Mouse (Mus musculus): ENCODE data around the gene Lilra6. TPM values are rescaled to one million over a fixed set of nuclear protein-coding genes. Genes with fewer than 3 reads are reported as not detected.
"Not testable (repeated sequence)": the region's sequence is repeated elsewhere in the genome, so short reads cannot be mapped to it uniquely, and the experiment has no call there.

Lilra6 gene
- total RNA-seq (2015; ENCODE audit: low replicate concordance), result 3.6 and 10.5 TPM in 2 replicates
- 2.2 and 5.9 TPM in 2 replicates for total RNA-seq (2017; ENCODE audit: low replicate concordance)

DNA sequence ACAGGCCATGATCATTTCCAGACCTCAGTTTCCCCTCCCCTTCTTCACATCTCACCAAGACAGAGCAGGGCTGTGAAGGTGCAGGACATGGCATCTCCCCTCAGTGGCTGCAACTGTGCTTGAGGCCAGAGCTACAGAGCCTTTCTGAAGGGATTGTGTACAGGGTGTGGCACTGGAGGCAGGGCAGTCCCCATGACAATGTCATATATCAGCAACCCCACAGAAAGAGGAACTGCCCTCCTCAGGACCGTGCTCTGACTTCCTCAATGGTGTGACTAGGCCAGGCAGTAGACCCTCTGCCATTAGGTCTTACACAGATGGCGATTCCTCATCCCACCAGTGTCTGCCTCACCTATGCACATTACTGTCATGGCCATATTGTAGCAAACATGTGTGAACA lies at the start of gene Lilra6:
TSS of gene Lilra6 (minus strand) at position 117 of the 400 bp plus-strand sequence.
- not testable (repeated sequence) for ATAC-seq (replicated peaks; ENCODE audit: low FRiP score, poor library complexity, severe bottlenecking)

DNA sequence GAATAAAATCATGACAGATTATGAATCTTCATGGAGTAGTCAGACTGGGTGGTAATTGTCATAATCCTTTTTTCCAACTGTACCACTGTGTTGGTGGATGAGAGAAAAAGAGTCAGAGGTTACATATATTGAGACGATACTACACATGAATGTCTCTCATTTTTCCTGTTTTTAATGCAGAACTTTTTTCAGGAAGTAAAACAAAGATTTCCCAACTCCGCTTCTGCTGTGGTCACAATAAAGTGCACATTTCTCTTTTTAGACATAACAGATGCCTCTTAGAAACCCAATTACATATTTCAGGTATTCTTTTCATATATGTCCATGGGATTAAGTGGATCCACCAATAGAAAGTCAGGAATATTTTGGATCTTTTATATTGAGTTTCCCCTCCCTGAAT lies 46.7 kb upstream of the Lilra6 start:
- no peak for ATAC-seq (replicated peaks; ENCODE audit: low FRiP score, poor library complexity, severe bottlenecking)

DNA sequence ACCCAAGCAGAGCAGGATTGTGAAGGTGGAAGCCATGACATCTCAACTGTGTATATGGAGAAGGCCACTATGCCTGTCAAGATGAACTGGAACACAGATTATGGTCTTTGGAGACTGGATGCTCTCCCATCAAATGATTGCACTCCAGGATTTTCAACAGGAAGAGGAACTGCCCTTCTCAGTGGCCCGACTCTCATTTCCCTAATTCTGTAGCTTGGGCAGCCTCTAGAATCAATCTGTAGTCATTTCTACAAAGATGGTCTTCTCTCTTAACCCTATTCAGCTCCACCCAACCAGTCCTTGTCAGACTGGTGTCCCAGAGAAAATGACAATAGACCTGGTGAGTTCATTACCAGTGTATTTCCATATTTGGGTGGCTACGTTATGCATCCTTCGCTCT lies 42.1 kb upstream of the Lilra6 start:
- ATAC-seq (replicated peaks; ENCODE audit: low FRiP score, poor library complexity, severe bottlenecking), result no peak

DNA sequence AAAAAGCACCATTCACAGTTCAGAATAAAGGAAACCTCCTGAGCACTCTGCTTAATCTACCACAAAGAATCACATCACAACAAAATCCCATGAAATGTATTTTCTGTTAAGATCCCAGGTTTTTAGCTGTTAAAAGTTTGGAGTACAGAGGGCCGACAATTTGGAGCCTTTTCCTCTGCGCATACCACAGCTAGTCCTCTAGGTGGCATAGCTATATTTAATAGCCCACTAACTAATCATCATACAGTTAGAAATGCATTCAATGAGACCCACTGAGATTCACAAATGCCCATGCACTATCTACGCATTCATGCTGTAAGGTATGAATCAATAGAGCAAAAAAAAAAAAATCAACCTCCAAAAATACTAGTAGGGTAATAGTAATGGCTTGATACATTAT lies 33.9 kb upstream of the Lilra6 start:
- no peak for ATAC-seq (replicated peaks; ENCODE audit: low FRiP score, poor library complexity, severe bottlenecking)

DNA sequence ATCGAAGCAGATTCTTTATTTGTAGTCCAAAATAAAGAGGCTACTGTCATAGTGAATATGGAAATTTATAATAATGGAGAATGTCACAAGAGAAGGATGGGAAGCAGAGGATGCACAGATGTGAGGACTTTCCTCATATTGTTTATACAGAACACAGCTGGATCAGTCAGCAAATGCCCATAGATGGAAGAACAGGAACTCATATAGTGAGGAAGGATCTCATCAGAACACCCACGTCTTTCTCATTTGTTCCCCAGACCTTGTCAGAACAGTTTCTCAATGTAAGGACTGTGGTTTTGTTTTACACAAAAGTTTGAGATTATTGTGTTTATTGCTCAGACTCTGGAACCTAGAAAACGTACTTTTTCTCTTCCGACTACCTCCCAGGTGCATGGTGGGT lies 32.9 kb upstream of the Lilra6 start:
- ATAC-seq (replicated peaks; ENCODE audit: low FRiP score, poor library complexity, severe bottlenecking), result no peak

GRCm38 (mm10) chr7:3946117-3946516 lies 30.8 kb upstream of the Lilra6 start:
- ATAC-seq (replicated peaks; ENCODE audit: low FRiP score, poor library complexity, severe bottlenecking), result no peak

DNA sequence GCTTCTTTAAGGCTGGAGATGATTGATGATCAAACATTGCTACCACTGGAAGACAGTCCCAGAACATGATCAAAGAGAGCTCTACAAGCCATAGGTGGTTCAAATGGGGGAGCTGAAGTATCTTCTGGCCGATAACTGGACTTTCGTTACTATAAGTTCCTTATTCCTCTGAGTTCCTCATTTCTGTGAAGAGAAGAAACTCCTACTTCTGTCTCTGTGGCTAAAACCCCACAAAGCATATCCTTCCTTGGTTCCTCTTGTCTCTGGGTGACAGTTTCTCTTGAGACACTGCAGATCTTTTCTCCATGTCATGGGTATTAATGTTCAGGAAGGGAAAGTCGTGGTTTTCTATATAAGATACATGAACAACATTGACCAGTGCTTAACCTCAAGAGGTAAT lies 25.6 kb upstream of the Lilra6 start:
- no peak for ATAC-seq (replicated peaks; ENCODE audit: low FRiP score, poor library complexity, severe bottlenecking)

DNA sequence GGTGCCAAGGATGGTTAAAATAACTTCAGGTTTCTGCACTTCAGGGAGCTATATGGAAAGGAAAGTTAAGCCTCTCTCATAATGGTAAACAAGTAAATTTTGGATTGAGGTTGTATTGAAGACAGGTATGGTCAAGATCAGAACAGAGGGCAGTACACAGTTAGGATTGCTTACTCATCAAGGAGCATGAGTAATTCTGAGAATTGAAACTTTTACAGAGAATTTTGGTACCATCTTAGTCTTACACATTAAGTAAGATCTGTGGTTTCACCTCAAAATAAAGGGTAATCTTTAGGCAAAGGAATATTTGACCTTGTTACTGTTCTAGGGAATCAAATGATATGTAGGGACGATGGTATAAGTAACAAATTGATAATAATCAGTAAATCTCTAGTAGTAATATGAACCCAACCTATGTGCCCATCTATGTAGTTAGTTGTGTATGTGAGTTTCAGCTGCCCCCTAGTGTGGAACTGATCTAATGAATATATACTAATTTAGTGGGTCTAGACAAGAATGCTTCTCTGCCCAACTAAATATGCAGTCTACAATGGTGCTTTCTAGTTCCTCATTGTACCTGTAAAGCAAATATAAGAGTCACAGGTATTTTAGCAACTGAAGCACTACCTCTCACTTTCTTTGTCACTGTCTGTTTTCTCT lies 24.7 kb upstream of the Lilra6 start:
- ATAC-seq (replicated peaks; ENCODE audit: low FRiP score, poor library complexity, severe bottlenecking), result no peak

DNA sequence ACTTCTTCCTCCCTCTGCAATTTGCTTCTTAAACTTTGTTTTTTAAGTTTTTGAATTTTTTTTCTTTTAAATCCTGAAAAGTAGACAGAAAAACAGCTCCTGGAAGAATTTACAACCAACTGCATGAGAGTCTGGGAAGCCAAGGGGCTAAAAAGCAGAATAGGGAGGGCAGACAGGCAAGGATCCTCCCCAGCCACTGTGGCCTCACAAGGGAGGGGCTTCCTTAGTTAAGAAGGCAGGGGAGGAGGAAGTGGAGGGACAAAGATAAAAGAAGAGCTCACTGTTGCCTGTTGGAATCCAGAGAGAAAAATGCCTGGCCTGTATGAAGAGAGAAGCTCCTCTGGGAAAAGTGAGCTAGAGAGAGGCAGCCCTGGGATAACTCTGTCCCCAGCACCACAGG lies 20.2 kb upstream of the Lilra6 start:
- ATAC-seq (replicated peaks; ENCODE audit: low FRiP score, poor library complexity, severe bottlenecking), result not testable (repeated sequence)

GRCm38 (mm10) chr7:3903704-3904103 lies 11.6 kb downstream of the Lilra6 start:
- ATAC-seq (replicated peaks; ENCODE audit: low FRiP score, poor library complexity, severe bottlenecking), result no peak

DNA sequence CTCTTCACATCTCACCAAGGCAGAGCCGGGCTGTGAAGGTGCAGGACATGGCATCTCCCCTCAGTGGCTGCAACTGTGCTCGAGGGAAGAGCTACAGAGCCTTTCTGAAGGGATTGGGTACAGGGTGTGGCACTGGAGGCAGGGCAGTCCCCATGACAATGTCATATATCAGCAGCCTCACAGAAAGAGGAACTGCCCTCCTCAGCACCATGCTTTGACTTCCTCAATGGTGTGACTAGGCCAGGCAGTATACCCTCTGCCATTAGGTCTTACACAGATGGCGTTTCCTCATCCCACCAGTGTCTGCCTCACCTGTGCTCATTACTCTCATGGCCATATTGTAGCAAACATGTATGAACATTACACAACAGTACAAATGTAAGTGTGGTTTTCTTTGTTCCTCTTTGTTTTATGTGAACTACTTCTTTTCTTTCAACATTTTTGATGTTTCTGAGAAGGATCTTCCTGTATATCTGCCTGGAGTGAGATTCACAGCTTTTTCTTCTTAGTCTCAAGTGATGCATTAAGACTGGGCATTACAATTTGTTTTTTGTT lies 17.2 kb downstream of the Lilra6 start, which contains the start of gene Gm14548:
TSS of gene Gm14548 (minus strand) at position 85 of the 555 bp plus-strand sequence.
- ATAC-seq (replicated peaks; ENCODE audit: low FRiP score, poor library complexity, severe bottlenecking), result not testable (repeated sequence)

DNA sequence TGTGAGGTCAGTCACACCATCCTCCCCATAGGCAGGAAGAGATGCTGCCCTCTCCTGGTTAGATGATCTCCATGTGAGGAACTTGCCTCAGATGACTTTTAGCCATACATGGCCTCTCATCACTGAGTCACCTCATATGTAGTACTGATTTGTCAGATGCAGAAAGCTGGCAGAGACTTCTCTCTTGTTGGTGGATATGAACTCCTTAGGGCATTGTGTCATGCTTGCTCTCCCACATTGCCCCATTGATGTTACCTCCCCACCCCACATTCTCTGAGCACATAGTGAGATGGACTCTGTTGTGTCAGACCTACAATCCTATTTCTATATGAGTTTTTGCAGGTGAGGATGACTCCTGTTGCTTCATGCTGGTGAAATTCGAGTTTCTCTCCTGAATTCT lies 40.3 kb downstream of the Lilra6 start:
- ATAC-seq (replicated peaks; ENCODE audit: low FRiP score, poor library complexity, severe bottlenecking), result not testable (repeated sequence)

Other genes starting within 250 kb of the Lilra6 start
- 2.5 and 8.8 TPM in 2 replicates for gene Leng1, start 249.7 kb downstream of the Lilra6 start, total RNA-seq (2015; ENCODE audit: low replicate concordance)
- gene Leng1, start 249.7 kb downstream of the Lilra6 start, total RNA-seq (2017; ENCODE audit: low replicate concordance), result 2.7 and 3.0 TPM in 2 replicates
- 6.7 TPM in 1 of 2 replicates, not detected in the other for gene Tmc4, start 237.9 kb downstream of the Lilra6 start, total RNA-seq (2015; ENCODE audit: low replicate concordance)
- gene Tmc4, start 237.9 kb downstream of the Lilra6 start, total RNA-seq (2017; ENCODE audit: low replicate concordance), result 0.77 TPM in 1 of 2 replicates, not detected in the other
- 1.7 TPM in 1 of 2 replicates, not detected in the other for gene Tsen34, start 222.6 kb downstream of the Lilra6 start, total RNA-seq (2015; ENCODE audit: low replicate concordance)
- gene Tsen34, start 222.6 kb downstream of the Lilra6 start, total RNA-seq (2017; ENCODE audit: low replicate concordance), result 3.0 and 3.1 TPM in 2 replicates
- gene Mboat7, start 222.0 kb downstream of the Lilra6 start, total RNA-seq (2015; ENCODE audit: low replicate concordance), result 17.7 and 29.3 TPM in 2 replicates
- gene Mboat7, start 222.0 kb downstream of the Lilra6 start, total RNA-seq (2017; ENCODE audit: low replicate concordance), result 1.0 and 6.4 TPM in 2 replicates
- gene Rps9, start 211.5 kb downstream of the Lilra6 start, total RNA-seq (2015; ENCODE audit: low replicate concordance), result 482 and 547 TPM in 2 replicates
- 300 and 652 TPM in 2 replicates for gene Rps9, start 211.5 kb downstream of the Lilra6 start, total RNA-seq (2017; ENCODE audit: low replicate concordance)
- 27.7 and 27.8 TPM in 2 replicates for gene Pirb, start 195.1 kb downstream of the Lilra6 start, total RNA-seq (2015; ENCODE audit: low replicate concordance)
- 4.8 and 6.4 TPM in 2 replicates for gene Pirb, start 195.1 kb downstream of the Lilra6 start, total RNA-seq (2017; ENCODE audit: low replicate concordance)
- gene Gm15448, start 89.8 kb downstream of the Lilra6 start, total RNA-seq (2015; ENCODE audit: low replicate concordance), result not detected in 2 replicates
- 1.5 and 2.6 TPM in 2 replicates for gene Gm15448, start 89.8 kb downstream of the Lilra6 start, total RNA-seq (2017; ENCODE audit: low replicate concordance)
- 3.2 and 13.4 TPM in 2 replicates for gene Pira2, start 70.5 kb downstream of the Lilra6 start, total RNA-seq (2015; ENCODE audit: low replicate concordance)
- 1.8 and 6.2 TPM in 2 replicates for gene Pira2, start 70.5 kb downstream of the Lilra6 start, total RNA-seq (2017; ENCODE audit: low replicate concordance)
- gene Gm14548, start 17.4 kb downstream of the Lilra6 start, total RNA-seq (2015; ENCODE audit: low replicate concordance), result 0.84 and 7.9 TPM in 2 replicates
- 3.5 TPM in 1 of 2 replicates, not detected in the other for gene Gm14548, start 17.4 kb downstream of the Lilra6 start, total RNA-seq (2017; ENCODE audit: low replicate concordance)
- 10.5 and 12.6 TPM in 2 replicates for gene Lair1, start 147.7 kb upstream of the Lilra6 start, total RNA-seq (2015; ENCODE audit: low replicate concordance)
- 10.3 and 11.6 TPM in 2 replicates for gene Lair1, start 147.7 kb upstream of the Lilra6 start, total RNA-seq (2017; ENCODE audit: low replicate concordance)
- not detected in 2 replicates for gene Ttyh1, start 203.9 kb upstream of the Lilra6 start, total RNA-seq (2015; ENCODE audit: low replicate concordance)
- gene Ttyh1, start 203.9 kb upstream of the Lilra6 start, total RNA-seq (2017; ENCODE audit: low replicate concordance), result under 0.01 TPM in 1 of 2 replicates, not detected in the other
- 104 and 111 TPM in 2 replicates for gene Leng8, start 221.5 kb upstream of the Lilra6 start, total RNA-seq (2015; ENCODE audit: low replicate concordance)
- gene Leng8, start 221.5 kb upstream of the Lilra6 start, total RNA-seq (2017; ENCODE audit: low replicate concordance), result 106 and 112 TPM in 2 replicates
- gene Leng9, start 234.9 kb upstream of the Lilra6 start, total RNA-seq (2015; ENCODE audit: low replicate concordance), result 2.9 TPM in 1 of 2 replicates, not detected in the other
- gene Leng9, start 234.9 kb upstream of the Lilra6 start, total RNA-seq (2017; ENCODE audit: low replicate concordance), result 0.64 and 1.4 TPM in 2 replicates
- not detected in 2 replicates for gene Cdc42ep5, start 249.4 kb upstream of the Lilra6 start, total RNA-seq (2015; ENCODE audit: low replicate concordance)
- not detected in 2 replicates for gene Cdc42ep5, start 249.4 kb upstream of the Lilra6 start, total RNA-seq (2017; ENCODE audit: low replicate concordance)

Measured in erythroid progenitor cell, adult 5-6 weeks (primary cell).